Mouse (Mus musculus) midbrain, embryonic 14.5 days (tissue): ENCODE measurements around the gene App. TPM values are rescaled to one million over a fixed set of nuclear protein-coding genes. Genes with fewer than 3 reads are reported as not detected.

ENCODE experiments used
- ATAC-seq: fragments of 200-750 bp; cut with Nextera tagmentation; 2 replicates; pipeline ENCODE4 v1.8.0; 2017; ENCODE audit warnings: moderate number of reproducible peaks, moderate library complexity; ENCODE audit not compliant: low FRiP score, low TSS enrichment
- DNase-seq: peaks from one replicate; pipeline ENCODE4 v3.0.0-alpha.2; 2015
- H3K27ac ChIP-seq: fragments of 300-500 bp; sonication (generic); replicated peaks from 2 replicates; pipeline ENCODE4 v1.5.1; 2014; ENCODE audit warnings: mild to moderate bottlenecking, low read depth, low read length, moderate library complexity
- H3K27me3 ChIP-seq: fragments of 300-500 bp; sonication (generic); 2 replicates; pipeline ENCODE4 v1.6.1; 2014; ENCODE audit warnings: low read length, control low read depth, mixed read lengths; ENCODE audit not compliant: control insufficient read depth, insufficient read depth
- H3K36me3 ChIP-seq: fragments of 300-500 bp; sonication (generic); 2 replicates; pipeline ENCODE4 v1.6.1; 2014; ENCODE audit warnings: low read length, control low read depth; ENCODE audit not compliant: control insufficient read depth, insufficient read depth
- H3K4me1 ChIP-seq: fragments of 300-500 bp; sonication (generic); 2 replicates; pipeline ENCODE4 v1.6.1; 2014; ENCODE audit warnings: mild to moderate bottlenecking, antibody characterized with exemption, low read length, control low read depth; ENCODE audit not compliant: control insufficient read depth, insufficient read depth
- H3K4me2 ChIP-seq: fragments of 300-500 bp; sonication (generic); 2 replicates; pipeline ENCODE4 v1.6.1; 2014; ENCODE audit warnings: mild to moderate bottlenecking, low read length, moderate library complexity
- H3K4me3 ChIP-seq: fragments of 300-500 bp; sonication (generic); replicated peaks from 2 replicates; pipeline ENCODE4 v1.5.1; 2014; ENCODE audit warnings: low read depth, low read length
- H3K9ac ChIP-seq: fragments of 300-500 bp; sonication (generic); replicated peaks from 2 replicates; pipeline ENCODE4 v1.6.1; 2014; ENCODE audit warnings: mild to moderate bottlenecking, low read length, moderate library complexity
- H3K9me3 ChIP-seq: fragments of 300-500 bp; sonication (generic); 2 replicates; pipeline ENCODE4 v1.6.1; 2016; ENCODE audit warnings: low read length, control low read depth, mixed read lengths; ENCODE audit not compliant: control insufficient read depth
- WGBS: fragments of 180-500 bp; shearing (Covaris S2); extraction: QIAGEN DNeasy Blood & Tissue Kit; methylation state at CpG from one replicate; pipeline ENCODE4 v1.1.7; 2014; 5-methylcytosine and 5-hydroxymethylcytosine counted together
- polyA plus RNA-seq: library from polyadenylated mRNA; unstranded; fragments of >200 nt; fragmentation: Nextera tagmentation; extraction: Ambion mirVana; gene quantifications from 2 replicates; pipeline ENCODE4 v1.2.1, GENCODE M21; 2014

App gene
- polyA plus RNA-seq, 1 experiment from 2014 or later: 339 TPM

- Histone ChIP-seq H3K4me2 (no peak overlapping the region), H3K9me3 (no peaks in the 10 kb centered on the region), H3K27ac (no peak overlapping the region), H3K4me1 (0 out of 2 replicates have a peak, but pooled peaks cover 5% of the 10 kb centered on the region), H3K36me3 (0 out of 2 replicates have a peak, but pooled peaks cover 3% of the 10 kb centered on the region), H3K27me3 (no peaks in the 10 kb centered on the region), H3K4me3 (no peak overlapping the region), H3K9ac (no peak overlapping the region)
- no peak for DNase-seq
- WGBS: 78% methylated on average over 6 of the region's 6 CpGs
- no peak for ATAC-seq
Measured at GRCm38 (mm10) chr16:85064800-85065199, 108.8 kb downstream of the App start.

- Histone ChIP-seq H3K4me3 (no peak overlapping the region), H3K27ac (no peak overlapping the region), H3K36me3 (0 out of 2 replicates have a peak, but pooled peaks cover 3% of the 10 kb centered on the region), H3K27me3 (no peaks in the 10 kb centered on the region), H3K4me2 (no peak overlapping the region), H3K9ac (no peak overlapping the region), H3K9me3 (no peaks in the 10 kb centered on the region), H3K4me1 (peaks cover 21% of the 10 kb centered on the region)
- no peak for ATAC-seq
- WGBS: 94% methylated on average over 3 of the region's 3 CpGs
- no peak for DNase-seq
Measured at GRCm38 (mm10) chr16:85062732-85063131, 110.8 kb downstream of the App start.

GRCm38 (mm10) chr16:85061725-85062124 lies 111.8 kb downstream of the App start:
- Histone ChIP-seq H3K4me3 (no peak overlapping the region), H3K9me3 (no peaks in the 10 kb centered on the region), H3K4me2 (no peak overlapping the region), H3K9ac (no peak overlapping the region), H3K27me3 (no peaks in the 10 kb centered on the region), H3K36me3 (peaks cover 6% of the 10 kb centered on the region; the same call in 1 of the 2 replicates), H3K4me1 (peaks cover 21% of the 10 kb centered on the region), H3K27ac (no peak overlapping the region)
- no peak for ATAC-seq
- 94% methylated on average over 4 of the region's 4 CpGs for WGBS
- DNase-seq: no peak

GRCm38 (mm10) chr16:85058138-85058537 lies 115.4 kb downstream of the App start:
- 39% methylated on average over 5 of the region's 5 CpGs for WGBS

GRCm38 (mm10) chr16:85056212-85056611 lies 117.4 kb downstream of the App start:
- ATAC-seq: no peak
- DNase-seq: no peak
- WGBS: 95% methylated on average over 10 of the region's 10 CpGs

More at GRCm38 (mm10) chr16:85058138-85058537, 115.4 kb downstream of the App start:
- Histone ChIP-seq H3K27ac (peak overlapping the region; percentile 82), H3K9me3 (no peaks in the 10 kb centered on the region), H3K4me2 (no peak overlapping the region), H3K27me3 (no peaks in the 10 kb centered on the region), H3K36me3 (peaks cover 24% of the 10 kb centered on the region), H3K9ac (no peak overlapping the region), H3K4me1 (peaks cover 17% of the 10 kb centered on the region), H3K4me3 (no peak overlapping the region)
- ATAC-seq (peak; percentile 61; the same call in 1 of the 2 replicates), DNase-seq (peak; percentile 59)

GRCm38 (mm10) chr16:85053996-85054395 lies 119.6 kb downstream of the App start:
- Histone ChIP-seq H3K9ac (no peak overlapping the region), H3K4me3 (no peak overlapping the region), H3K9me3 (no peaks in the 10 kb centered on the region), H3K27ac (no peak overlapping the region), H3K4me1 (peaks cover 13% of the 10 kb centered on the region), H3K36me3 (peaks cover 21% of the 10 kb centered on the region), H3K27me3 (no peaks in the 10 kb centered on the region), H3K4me2 (no peak overlapping the region)
- 92% methylated on average over 7 of the region's 7 CpGs for WGBS
- DNase-seq (no peak), ATAC-seq (no peak)

More at GRCm38 (mm10) chr16:85056212-85056611, 117.4 kb downstream of the App start:
- no peak overlapping the region for H3K27ac ChIP-seq
- no peak overlapping the region for H3K9ac ChIP-seq
- peaks cover 17% of the 10 kb centered on the region for H3K4me1 ChIP-seq
- no peaks in the 10 kb centered on the region for H3K9me3 ChIP-seq
- peaks cover 24% of the 10 kb centered on the region for H3K36me3 ChIP-seq
- no peak overlapping the region for H3K4me3 ChIP-seq
- H3K4me2 ChIP-seq: no peak overlapping the region
- H3K27me3 ChIP-seq: no peaks in the 10 kb centered on the region

- no peak for DNase-seq
- no peaks in the 10 kb centered on the region for H3K27me3 ChIP-seq
- no peaks in the 10 kb centered on the region for H3K9me3 ChIP-seq
- no peaks in the 10 kb centered on the region for H3K4me1 ChIP-seq
- no peak overlapping the region for H3K27ac ChIP-seq
- no peak for ATAC-seq
- H3K36me3 ChIP-seq: peaks cover 7% of the 10 kb centered on the region; the same call in 1 of the 2 replicates
- no peak overlapping the region for H3K4me2 ChIP-seq
- H3K4me3 ChIP-seq: no peak overlapping the region
- WGBS: 72% methylated on average over 6 of the region's 6 CpGs
- H3K9ac ChIP-seq: no peak overlapping the region
Measured at GRCm38 (mm10) chr16:85047310-85047709, 126.3 kb downstream of the App start.

- DNase-seq (peak; percentile 31), ATAC-seq (no peak)
- Histone ChIP-seq H3K9me3 (no peaks in the 10 kb centered on the region), H3K27ac (no peak overlapping the region), H3K9ac (no peak overlapping the region), H3K4me3 (no peak overlapping the region), H3K4me2 (no peak overlapping the region), H3K27me3 (no peaks in the 10 kb centered on the region), H3K4me1 (peaks cover 2% of the 10 kb centered on the region; the same call in 1 of the 2 replicates), H3K36me3 (peaks cover 7% of the 10 kb centered on the region; the same call in 1 of the 2 replicates)
- 41% methylated on average over 3 of the region's 3 CpGs for WGBS
Measured at GRCm38 (mm10) chr16:85041153-85041959, 132.2 kb downstream of the App start.

GRCm38 (mm10) chr16:85038731-85039130 lies 134.8 kb downstream of the App start:
- Histone ChIP-seq H3K36me3 (peaks cover 7% of the 10 kb centered on the region; the same call in 1 of the 2 replicates), H3K27ac (peak overlapping the region; percentile 58; the same call in 1 of the 2 replicates), H3K4me2 (no peak overlapping the region), H3K27me3 (no peaks in the 10 kb centered on the region), H3K9me3 (no peaks in the 10 kb centered on the region), H3K4me3 (no peak overlapping the region), H3K4me1 (peaks cover 9% of the 10 kb centered on the region), H3K9ac (no peak overlapping the region)
- ATAC-seq (no peak), DNase-seq (no peak)
- WGBS: 86% methylated on average over 8 of the region's 8 CpGs
